Mouse (Mus musculus): Measurements from ENCODE around the gene Gm11172. TPM values are rescaled to one million over a fixed set of nuclear protein-coding genes. Genes with fewer than 3 reads are reported as not detected.

Gm11172 gene
- total RNA-seq (2023) = not detected

GRCm38 (mm10) chr16:10812865-10813371 is at the start of gene Gm11172:
Gene Gm11172, plus strand, starts transcription at chr16:10812915.

DNA sequence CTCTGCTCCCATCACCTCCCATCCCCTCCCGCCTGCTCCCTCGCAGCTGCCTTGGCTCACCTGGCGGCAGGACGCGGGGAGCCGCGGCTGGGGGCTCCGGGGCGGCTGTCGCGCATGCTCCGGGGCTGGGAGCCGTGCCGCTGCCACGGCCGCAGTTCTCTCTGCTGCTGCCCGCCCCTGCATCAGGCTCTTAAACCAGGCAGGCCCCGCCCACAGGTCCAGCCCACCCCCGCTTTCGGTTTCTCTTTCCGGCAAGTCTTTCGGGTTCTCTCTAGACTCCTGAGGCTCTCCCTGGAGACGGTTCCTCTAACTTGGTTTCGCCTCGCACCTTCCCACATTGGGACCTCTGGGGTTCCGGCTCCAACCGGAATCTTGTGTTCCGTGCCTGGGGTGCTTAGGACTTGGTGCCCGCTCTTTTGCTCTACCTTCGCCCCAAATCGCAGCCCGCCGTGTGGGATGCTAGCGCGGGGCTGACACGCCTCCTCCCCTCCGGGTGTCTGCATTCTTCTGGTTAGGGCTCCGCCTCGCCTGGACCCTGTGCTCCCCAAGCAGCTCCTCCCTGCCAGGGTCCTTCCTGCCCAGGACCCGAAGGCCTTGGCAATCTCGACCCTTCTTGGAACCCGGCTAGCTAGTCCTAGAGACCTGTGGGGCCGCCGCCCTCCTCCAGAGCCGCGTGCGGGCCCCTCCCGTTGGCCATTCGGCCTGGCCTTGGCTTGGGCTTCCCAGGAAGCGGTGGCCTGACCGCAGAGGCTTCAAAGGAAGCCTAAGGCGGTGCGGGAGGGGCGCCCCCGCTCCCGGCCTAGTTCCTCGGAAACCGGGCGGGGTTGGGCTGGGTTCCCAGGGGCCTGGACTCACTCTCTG is 27.1 kb upstream of the Gm11172 start, which contains the start of gene Socs1:
Socs1 (minus strand) TSS at position 166 of the 861 bp plus-strand sequence.

GRCm38 (mm10) chr16:10788271-10788670 is 24.4 kb upstream of the Gm11172 start, which contains the start of gene Tnp2:
Gene Tnp2, minus strand, starts transcription at chr16:10788660.

DNA sequence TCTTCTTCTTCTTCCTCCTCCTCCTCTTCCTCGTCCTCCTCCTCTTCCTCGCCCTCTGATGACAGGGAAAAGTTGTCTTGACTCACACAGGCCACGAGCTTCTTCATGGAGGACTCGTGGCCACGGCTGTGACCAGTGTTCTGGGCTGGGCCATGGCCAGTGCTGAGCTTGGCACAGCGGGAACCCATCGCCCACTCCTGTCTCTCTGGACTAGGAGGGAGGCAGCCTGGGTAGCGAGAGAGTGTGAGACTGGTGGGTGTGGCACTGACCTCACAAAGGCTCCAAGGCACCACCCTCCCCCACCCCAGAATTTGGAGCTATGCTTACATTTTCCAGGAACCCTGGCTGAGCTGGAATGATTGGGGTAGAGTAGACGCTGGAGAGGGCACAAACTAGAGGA is 22.0 kb upstream of the Gm11172 start, which contains the start of gene Prm3:
Prm3 (minus strand) TSS at position 213 of the 400 bp plus-strand sequence.

DNA sequence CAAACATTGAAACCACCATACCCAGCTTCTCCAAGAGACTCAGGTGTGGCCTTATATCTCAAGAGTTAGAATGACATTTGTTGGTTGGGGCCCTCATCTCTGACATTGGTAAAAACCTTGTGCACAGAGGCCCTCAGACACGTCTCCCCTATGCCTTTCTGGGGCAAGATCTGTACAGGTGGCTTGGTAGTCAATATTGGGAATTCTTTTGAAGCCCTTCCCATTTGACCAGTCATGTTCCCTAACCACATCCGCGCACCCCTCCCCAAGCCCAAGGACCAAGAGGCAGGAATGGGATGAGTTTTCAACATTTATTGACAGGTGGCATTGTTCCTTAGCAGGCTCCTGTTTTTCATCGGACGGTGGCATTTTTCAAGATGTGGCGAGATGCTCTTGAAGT is 16.7 kb upstream of the Gm11172 start, which contains the start of gene Prm2:
Prm2 (minus strand) TSS at position 101 of the 400 bp plus-strand sequence.

GRCm38 (mm10) chr16:10805789-10806527 is 6.8 kb upstream of the Gm11172 start, which contains the start of gene Prm1:
Gene Prm1, minus strand, starts transcription at chr16:10805839.

DNA sequence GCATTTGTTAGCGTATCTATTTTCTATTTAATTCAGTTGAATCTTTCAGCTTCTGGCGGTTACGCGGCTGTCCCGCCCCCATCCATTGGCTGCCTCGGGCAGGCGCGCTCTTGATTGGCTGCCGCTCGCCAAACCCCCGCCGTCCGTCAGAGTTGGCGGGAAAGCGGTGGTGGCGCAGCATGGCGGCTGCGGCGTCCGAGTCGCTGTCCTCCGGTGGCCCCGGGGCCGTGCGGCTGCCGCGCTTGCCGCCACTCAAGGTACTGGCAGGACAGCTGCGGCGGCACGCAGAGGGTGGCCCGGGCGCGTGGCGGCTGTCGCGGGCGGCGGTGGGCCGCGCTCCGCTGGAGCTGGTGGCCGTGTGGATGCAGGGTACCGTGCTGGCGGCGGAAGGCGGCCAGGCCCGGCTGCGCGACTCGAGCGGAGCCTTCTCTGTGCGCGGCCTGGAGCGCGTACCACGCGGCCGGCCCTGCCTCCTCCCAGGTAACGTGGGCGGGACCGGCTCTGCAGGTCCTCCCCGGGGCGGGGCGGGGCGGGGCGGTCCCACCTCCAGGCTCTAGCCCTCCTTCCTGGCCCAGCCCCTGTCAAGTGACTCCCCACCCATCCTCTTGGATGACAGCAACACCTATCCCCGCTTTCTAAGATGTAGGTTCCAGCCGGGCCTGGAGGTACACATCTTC is 22.3 kb downstream of the Gm11172 start, which contains the start of gene Rmi2:
Rmi2 (plus strand) TSS at position 149 of the 677 bp plus-strand sequence.

Other genes starting within 250 kb of the Gm11172 start
- 10 to 100 TPM; 21.3 to 23.7 TPM for gene Socs1, start 27.4 kb upstream of the Gm11172 start, total RNA-seq (2023)
- not detected for gene Tnp2, start 24.3 kb upstream of the Gm11172 start, total RNA-seq (2023)
- gene Prm3, start 22.0 kb upstream of the Gm11172 start, total RNA-seq (2023) = not detected
- gene Prm2, start 16.8 kb upstream of the Gm11172 start, total RNA-seq (2023) = not detected
- not detected for gene Prm1, start 7.1 kb upstream of the Gm11172 start, total RNA-seq (2023)
- 1 to 10 TPM; 8.1 to 8.7 TPM for gene Rmi2, start 22.1 kb downstream of the Gm11172 start, total RNA-seq (2023)
- gene Snn, start 248.0 kb downstream of the Gm11172 start, total RNA-seq (2023) = 1 to 10 TPM; 6.3 to 6.8 TPM

All from T-cell, adult 66 days (primary cell).